Mouse (Mus musculus) lung, embryonic 14.5 days (tissue): Measurements from ENCODE around the gene Chrnb4. TPM values are rescaled to one million over a fixed set of nuclear protein-coding genes. Genes with fewer than 3 reads are reported as not detected.
A peak's percentile ranks its signal among the peaks of the same experiment; 100 is the strongest.

Source experiments
- ATAC-seq: fragments of 200-750 bp; cut with Nextera tagmentation; 2 replicates; pipeline ENCODE4 v1.8.0; 2017; ENCODE audit warnings: mild to moderate bottlenecking, moderate TSS enrichment, moderate library complexity; ENCODE audit not compliant: insufficient read depth
- DNase-seq: peaks from one replicate; pipeline ENCODE4 v3.0.0-alpha.2; 2015
- H3K27ac ChIP-seq: fragments of 300-500 bp; sonication (generic); 2 replicates; pipeline ENCODE4 v1.5.1; 2014; ENCODE audit warnings: low read depth, mild to moderate bottlenecking, moderate library complexity
- H3K27me3 ChIP-seq: fragments of 300-500 bp; sonication (generic); 2 replicates; pipeline ENCODE4 v1.6.1; 2014; ENCODE audit warnings: low read length, control low read depth; ENCODE audit not compliant: insufficient read depth
- H3K36me3 ChIP-seq: fragments of 300-500 bp; sonication (generic); 2 replicates; pipeline ENCODE4 v1.6.1; 2014; ENCODE audit warnings: control low read depth; ENCODE audit not compliant: insufficient read depth
- H3K4me1 ChIP-seq: fragments of 300-500 bp; sonication (generic); 2 replicates; pipeline ENCODE4 v1.6.1; 2014; ENCODE audit warnings: antibody characterized with exemption, control low read depth; ENCODE audit not compliant: insufficient read depth
- H3K4me2 ChIP-seq: fragments of 300-500 bp; sonication (generic); 2 replicates; pipeline ENCODE4 v1.6.1; 2014; ENCODE audit warnings: mild to moderate bottlenecking
- H3K4me3 ChIP-seq: fragments of 300-500 bp; sonication (generic); 2 replicates; pipeline ENCODE4 v1.5.1; 2014; ENCODE audit warnings: low read depth, low read length
- H3K9ac ChIP-seq: fragments of 300-500 bp; sonication (generic); 2 replicates; pipeline ENCODE4 v1.6.1; 2014
- H3K9me3 ChIP-seq: fragments of 300-500 bp; sonication (generic); 2 replicates; pipeline ENCODE4 v1.6.1; 2016; ENCODE audit warnings: low read depth, low read length, control low read depth
- CTCF ChIP-seq: IDR thresholded peaks from 2 replicates; pipeline ENCODE4 v1.5.1; 2016; ENCODE audit warnings: antibody characterized with exemption, low read depth
- WGBS: fragments of 180-500 bp; shearing (Covaris S2); extraction: QIAGEN DNeasy Blood & Tissue Kit; methylation state at CpG from one replicate; pipeline ENCODE4 v1.1.7; 2014; 5-methylcytosine and 5-hydroxymethylcytosine counted together
- polyA plus RNA-seq: library from polyadenylated mRNA; unstranded; fragments of >200 nt; fragmentation: Nextera tagmentation; extraction: Ambion mirVana; gene quantifications from 2 replicates; pipeline ENCODE4 v1.2.1, GENCODE M21; 2014

Gene Chrnb4
- polyA plus RNA-seq, 1 experiment from 2014 or later: 0.04 TPM

DNA sequence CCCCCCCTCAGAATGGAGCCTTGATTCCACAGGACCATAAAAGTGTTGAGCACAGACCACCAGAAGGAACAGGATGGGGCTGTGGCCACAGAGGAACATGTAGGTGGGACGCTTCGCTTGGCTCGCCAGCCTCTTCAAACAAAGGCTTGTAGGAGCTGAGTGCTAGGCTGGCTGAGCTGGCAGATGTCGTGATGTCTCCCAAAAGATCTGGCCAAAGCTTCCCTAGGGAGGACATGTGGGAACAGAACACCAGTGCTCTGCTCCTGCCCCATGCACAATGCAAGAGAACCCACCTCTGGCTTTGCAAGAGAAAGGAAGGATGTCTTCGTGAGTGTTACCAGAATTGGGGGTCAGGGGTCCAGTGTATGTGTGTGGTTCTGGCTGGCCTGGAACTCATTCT lies 25.3 kb downstream of the Chrnb4 start:
- Histone ChIP-seq H3K4me2 (no peak overlapping the region), H3K27ac (no peak overlapping the region), H3K4me1 (no peaks in the 10 kb centered on the region), H3K9me3 (no peaks in the 10 kb centered on the region), H3K27me3 (peaks cover 37% of the 10 kb centered on the region), H3K4me3 (no peak overlapping the region), H3K36me3 (no peaks in the 10 kb centered on the region), H3K9ac (no peak overlapping the region)
- no peak for TF ChIP-seq CTCF
- 88% methylated on average over 5 of the region's 5 CpGs for WGBS
- DNase-seq (no peak), ATAC-seq (no peak)

DNA sequence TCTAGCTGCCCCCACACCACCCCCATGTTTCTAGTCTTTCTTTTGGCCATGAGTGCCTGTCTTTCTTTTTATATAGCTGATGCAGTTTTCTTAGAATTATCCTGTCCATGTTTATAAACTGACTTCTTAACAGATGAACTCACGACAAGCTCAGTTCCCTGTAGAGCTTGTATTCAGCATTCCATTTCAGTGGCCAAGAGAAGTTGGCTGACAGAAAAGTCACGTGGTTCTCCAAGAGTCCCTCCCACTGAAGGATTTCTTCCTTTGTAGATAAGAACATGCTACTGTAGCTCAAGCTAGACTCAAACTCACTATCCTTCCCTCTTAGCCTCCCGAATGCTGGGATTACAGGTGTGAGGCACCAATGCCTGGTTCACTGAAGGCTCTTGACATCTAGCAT lies 31.7 kb downstream of the Chrnb4 start:
- no peaks in the 10 kb centered on the region for H3K4me1 ChIP-seq
- TF ChIP-seq CTCF: no peak
- H3K27me3 ChIP-seq: no peaks in the 10 kb centered on the region
- H3K9ac ChIP-seq: no peak overlapping the region
- H3K4me3 ChIP-seq: no peak overlapping the region
- H3K36me3 ChIP-seq: no peaks in the 10 kb centered on the region
- WGBS: 50% methylated on average over 3 of the region's 3 CpGs
- no peak overlapping the region for H3K4me2 ChIP-seq
- no peak for DNase-seq
- no peak overlapping the region for H3K27ac ChIP-seq
- ATAC-seq: no peak
- no peaks in the 10 kb centered on the region for H3K9me3 ChIP-seq

GRCm38 (mm10) chr9:55010588-55011350 lies 37.8 kb downstream of the Chrnb4 start:
- no peak overlapping the region for H3K4me3 ChIP-seq
- no peaks in the 10 kb centered on the region for H3K36me3 ChIP-seq
- H3K4me1 ChIP-seq: no peaks in the 10 kb centered on the region
- 0 out of 2 replicates have a peak, but pooled peaks have one; percentile 15 for TF ChIP-seq CTCF
- H3K27ac ChIP-seq: no peak overlapping the region
- 33% methylated on average over 6 of the region's 6 CpGs for WGBS
- DNase-seq (peak; percentile 10), ATAC-seq (no peak)
- H3K27me3 ChIP-seq: no peaks in the 10 kb centered on the region
- H3K4me2 ChIP-seq: no peak overlapping the region
- no peaks in the 10 kb centered on the region for H3K9me3 ChIP-seq
- no peak overlapping the region for H3K9ac ChIP-seq

- WGBS: 66% methylated on average over 2 of the region's 2 CpGs
- H3K4me1 ChIP-seq: no peaks in the 10 kb centered on the region
These were observed 38.9 kb downstream of the Chrnb4 start for GRCm38 (mm10) chr9:55009692-55010091.

GRCm38 (mm10) chr9:55003609-55004008 lies 45.0 kb downstream of the Chrnb4 start:
- H3K4me1 ChIP-seq: no peaks in the 10 kb centered on the region
- no peak for ATAC-seq
- no peak overlapping the region for H3K9ac ChIP-seq
- no peaks in the 10 kb centered on the region for H3K36me3 ChIP-seq
- H3K9me3 ChIP-seq: no peaks in the 10 kb centered on the region
- H3K4me2 ChIP-seq: no peak overlapping the region
- WGBS: 49% methylated on average over 4 of the region's 4 CpGs
- no peak for TF ChIP-seq CTCF
- H3K27me3 ChIP-seq: no peaks in the 10 kb centered on the region
- H3K4me3 ChIP-seq: no peak overlapping the region
- no peak overlapping the region for H3K27ac ChIP-seq
- DNase-seq: no peak

More at GRCm38 (mm10) chr9:55009692-55010091, 38.9 kb downstream of the Chrnb4 start:
- Histone ChIP-seq H3K9ac (no peak overlapping the region), H3K4me3 (no peak overlapping the region), H3K36me3 (no peaks in the 10 kb centered on the region), H3K9me3 (no peaks in the 10 kb centered on the region), H3K27ac (no peak overlapping the region), H3K27me3 (no peaks in the 10 kb centered on the region), H3K4me2 (no peak overlapping the region)
- DNase-seq (no peak), ATAC-seq (no peak)
- no peak for TF ChIP-seq CTCF

DNA sequence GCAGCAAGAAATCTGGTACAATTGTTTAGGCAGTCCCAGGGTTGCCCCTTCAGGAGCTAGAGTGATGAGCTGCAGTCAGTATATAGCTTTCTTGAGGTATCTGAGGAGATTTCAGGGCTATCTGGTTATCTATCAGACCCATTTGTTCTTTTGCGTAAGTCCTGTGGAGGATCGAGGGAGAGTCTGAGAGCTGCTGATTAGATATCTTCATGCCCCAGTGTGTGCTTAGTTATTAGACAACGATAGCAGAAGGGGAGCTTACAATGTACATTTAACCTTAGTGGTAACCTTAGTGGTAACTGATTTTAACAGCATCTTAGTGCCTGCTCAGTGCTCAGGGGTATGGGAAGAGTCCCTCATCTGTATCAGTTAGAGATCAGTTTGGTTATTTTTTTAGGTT lies 52.9 kb downstream of the Chrnb4 start:
- no peaks in the 10 kb centered on the region for H3K27me3 ChIP-seq
- no peak overlapping the region for H3K9ac ChIP-seq
- ATAC-seq: no peak
- H3K4me1 ChIP-seq: no peaks in the 10 kb centered on the region
- no peak for DNase-seq
- WGBS: 56% methylated on average over 3 of the region's 3 CpGs
- H3K27ac ChIP-seq: no peak overlapping the region
- H3K9me3 ChIP-seq: no peaks in the 10 kb centered on the region
- TF ChIP-seq CTCF: no peak
- no peak overlapping the region for H3K4me3 ChIP-seq
- no peak overlapping the region for H3K4me2 ChIP-seq
- H3K36me3 ChIP-seq: no peaks in the 10 kb centered on the region

DNA sequence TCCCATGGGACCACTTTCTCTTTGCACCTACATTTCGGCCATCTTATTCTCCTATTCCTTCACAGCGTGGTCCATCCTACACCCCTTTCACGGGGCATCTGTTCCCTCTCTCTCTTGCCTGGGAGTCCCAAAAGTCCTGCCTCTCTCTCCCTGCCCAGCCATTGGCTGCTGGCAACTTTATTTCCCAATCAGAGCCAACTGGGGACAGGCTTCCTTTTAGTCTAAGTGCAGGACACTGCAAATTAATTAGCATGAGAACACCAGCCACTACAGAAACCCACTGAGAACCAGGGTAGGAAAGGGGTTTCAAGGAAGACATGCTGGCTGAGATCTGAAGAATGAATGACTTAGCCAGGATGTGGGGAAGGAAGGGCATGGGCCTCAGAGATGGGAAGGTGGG lies 54.2 kb downstream of the Chrnb4 start:
- no peak overlapping the region for H3K9ac ChIP-seq
- H3K36me3 ChIP-seq: no peaks in the 10 kb centered on the region
- no peak for DNase-seq
- 52% methylated on average over 3 of the region's 3 CpGs for WGBS
- no peak overlapping the region for H3K4me2 ChIP-seq
- no peaks in the 10 kb centered on the region for H3K9me3 ChIP-seq
- no peaks in the 10 kb centered on the region for H3K27me3 ChIP-seq
- no peak for TF ChIP-seq CTCF
- no peak overlapping the region for H3K27ac ChIP-seq
- ATAC-seq: no peak
- H3K4me3 ChIP-seq: no peak overlapping the region
- H3K4me1 ChIP-seq: no peaks in the 10 kb centered on the region

DNA sequence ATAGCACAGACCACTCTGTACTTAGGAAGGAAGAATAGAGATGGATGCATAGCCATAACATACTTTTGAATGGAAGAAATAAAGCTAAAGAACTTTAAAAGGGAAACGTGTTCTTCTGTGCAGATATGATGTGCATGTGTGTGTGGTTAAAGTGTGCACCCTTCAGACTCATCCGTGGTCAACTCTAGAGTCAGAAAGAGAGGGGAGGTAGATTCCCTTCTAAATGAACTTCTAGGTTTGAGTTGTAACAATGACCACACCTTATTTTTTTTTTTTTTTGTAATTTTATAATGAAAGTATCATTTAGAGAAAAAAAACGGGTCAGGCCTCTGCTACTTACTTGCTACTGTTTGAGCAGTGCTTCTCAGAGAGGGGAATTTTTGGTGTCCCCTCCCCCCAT lies 58.2 kb downstream of the Chrnb4 start:
- Histone ChIP-seq H3K27ac (no peak overlapping the region), H3K9ac (no peak overlapping the region), H3K27me3 (no peaks in the 10 kb centered on the region), H3K9me3 (no peaks in the 10 kb centered on the region), H3K4me1 (no peaks in the 10 kb centered on the region), H3K4me3 (no peak overlapping the region), H3K36me3 (no peaks in the 10 kb centered on the region), H3K4me2 (no peak overlapping the region)
- 71% methylated on average over 3 of the region's 3 CpGs for WGBS
- no peak for ATAC-seq
- no peak for DNase-seq
- TF ChIP-seq CTCF: no peak
